Mouse (Mus musculus) cerebellum, adult 2 months (tissue): Measurements from ENCODE around the gene Ugt1a6a.

Experiments
- CTCF ChIP-seq: fragments of 200-500 bp; IDR thresholded peaks from 2 replicates; pipeline ENCODE4 v1.5.1; 2011; ENCODE audit warnings: low read depth, mild to moderate bottlenecking, control low read depth, low read length, moderate library complexity, borderline replicate concordance; ENCODE audit not compliant: insufficient read depth
- POLR2A ChIP-seq: fragments of 200-500 bp; IDR thresholded peaks from 2 replicates; pipeline ENCODE4 v1.6.1; 2011; ENCODE audit warnings: low read length, control low read depth, borderline replicate concordance; ENCODE audit not compliant: insufficient read depth

GRCm38 (mm10) chr1:88250023-88250422 lies 115.4 kb downstream of the Ugt1a6a start:
- TF ChIP-seq CTCF (no peak), POLR2A (no peak)
